In the genomic region with DNA sequence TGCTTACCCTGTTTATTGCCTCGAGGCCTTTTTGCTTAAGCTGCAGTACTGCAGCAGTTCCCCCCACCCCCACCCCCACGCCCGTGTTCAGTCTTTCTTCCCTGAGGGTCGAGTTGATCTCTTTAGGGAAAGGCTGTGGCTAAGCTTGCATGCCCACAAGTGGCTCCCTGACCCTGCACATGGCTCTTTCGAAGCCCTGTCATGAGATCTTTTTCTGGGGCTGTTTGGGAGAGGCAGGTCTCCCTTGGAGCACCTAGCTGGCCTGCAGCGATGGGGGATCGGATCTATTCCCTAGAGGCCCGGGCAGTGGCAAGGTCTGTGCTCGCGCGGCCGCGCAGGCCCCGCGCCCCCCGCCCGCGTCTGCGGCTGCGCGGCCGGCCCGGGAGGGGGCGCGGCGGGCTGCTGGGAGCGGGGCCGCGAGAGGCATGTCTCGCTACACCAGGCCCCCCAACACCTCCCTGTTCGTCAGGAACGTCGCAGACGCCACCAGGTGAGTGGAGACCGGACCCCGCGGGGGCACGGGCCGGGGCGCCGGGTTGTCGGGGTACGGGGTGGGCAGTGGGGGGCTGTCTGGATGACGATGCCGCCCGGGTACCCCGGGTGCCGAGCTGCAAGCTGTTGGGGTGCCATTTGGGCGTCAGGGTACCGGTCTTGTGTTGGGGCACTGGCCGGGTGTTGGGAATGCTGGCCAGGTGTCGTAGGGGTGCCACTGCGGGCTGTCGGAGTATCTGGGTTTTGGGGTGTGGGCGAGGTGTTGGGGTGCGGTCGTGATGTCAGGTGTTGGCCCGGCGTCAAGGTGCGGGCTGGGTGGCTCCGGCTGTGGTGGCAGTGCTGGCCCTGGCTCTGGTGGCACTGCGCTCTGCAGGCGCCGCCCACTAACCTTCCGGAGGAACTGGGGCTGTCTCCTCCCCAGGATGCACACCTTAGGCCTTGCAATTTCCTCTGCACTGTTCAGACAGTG, we compare ENCODE assay signal across 8 mouse cellular contexts. TPM values are rescaled to one million over a fixed set of nuclear protein-coding genes. Genes with fewer than 3 reads are reported as not detected.
A peak's percentile ranks its signal among the peaks of the same experiment; 100 is the strongest.
DNase-seq lines count a peak whose midpoint lies in the region; ATAC-seq and TF ChIP-seq lines count a peak whose summit lies in the region.

A gene (plus strand): TSS at position 111 of the 961 bp plus-strand sequence.

- H3K27me3 ChIP-seq in kidney, adult 2 months (replicated peaks; ENCODE audit: control insufficient read depth, insufficient read depth, low read length): no peaks in the 10 kb centered on the region
- peaks cover 3% of the 10 kb centered on the region; the same call in 1 of the 2 replicates for H3K27me3 ChIP-seq in liver, postnatal 0 days (ENCODE audit: insufficient read depth, low read length)
- H3K27me3 ChIP-seq in neural tube, embryonic 15.5 days (replicated peaks): 0 out of 2 replicates have a peak, but pooled peaks cover 6% of the 10 kb centered on the region

- no peaks in the 10 kb centered on the region; the same call in 1 of the 2 replicates for H3K9me3 ChIP-seq in liver, postnatal 0 days (ENCODE audit: low read length)
- no peaks in the 10 kb centered on the region for H3K9me3 ChIP-seq in neural tube, embryonic 15.5 days (replicated peaks)

- H3K4me3 ChIP-seq in kidney, adult 2 months (ENCODE audit: insufficient read depth, low read depth, low read length): peak within 1 kb of the TSS; percentile 29
- peak within 1 kb of the TSS; percentile 40 for H3K4me3 ChIP-seq in liver, postnatal 0 days (ENCODE audit: low read depth, low read length)
- H3K4me3 ChIP-seq in neural tube, embryonic 15.5 days (replicated peaks): peak within 1 kb of the TSS; percentile 81

- WGBS in kidney, adult 2 months: 6% methylated on average over 65 of the region's 65 CpGs
- WGBS in liver, postnatal 0 days (ENCODE audit: insufficient replicate concordance): 3% methylated on average over 56 of the region's 65 CpGs
- 2% methylated on average over 55 of the region's 65 CpGs for WGBS in neural tube, embryonic 15.5 days

- ATAC-seq in liver, postnatal 0 days: no peak
- peak; percentile 94 for ATAC-seq in neural tube, embryonic 15.5 days (ENCODE audit: low FRiP score)

- TF ChIP-seq CTCF in kidney, adult 2 months (conservative IDR thresholded peaks at IDR 0.05; ENCODE audit: insufficient read depth, insufficient read length, low read depth, low read length): 0 out of 2 replicates have a peak, but pooled peaks have one; percentile 6
- peak; percentile 21; the same call in 1 of the 2 replicates for TF ChIP-seq CTCF in liver, postnatal 0 days (IDR thresholded peaks at IDR 0.05; ENCODE audit: low read depth)

- TF ChIP-seq POLR2A in kidney, adult 2 months (IDR thresholded peaks at IDR 0.05; ENCODE audit: low read depth, low read length): no peak

- no peaks in the 10 kb centered on the region for H3K4me1 ChIP-seq in kidney, adult 2 months (ENCODE audit: control insufficient read depth, insufficient read depth, low read length)
- H3K4me1 ChIP-seq in liver, postnatal 0 days (ENCODE audit: insufficient read depth): peaks cover 8% of the 10 kb centered on the region
- H3K4me1 ChIP-seq in neural tube, embryonic 15.5 days: peaks cover 21% of the 10 kb centered on the region

- no peak within 1 kb of the TSS for H3K27ac ChIP-seq in kidney, adult 2 months (ENCODE audit: insufficient read depth, low read depth, low read length)
- no peak within 1 kb of the TSS for H3K27ac ChIP-seq in liver, postnatal 0 days (ENCODE audit: low read depth)
- peak within 1 kb of the TSS; percentile 94 for H3K27ac ChIP-seq in neural tube, embryonic 15.5 days (replicated peaks)

- peak within 1 kb of the TSS; percentile 82 for H3K4me2 ChIP-seq in liver, postnatal 0 days (ENCODE audit: low read depth, low read length)
- peak within 1 kb of the TSS; percentile 90 for H3K4me2 ChIP-seq in neural tube, embryonic 15.5 days

- H3K9ac ChIP-seq in liver, postnatal 0 days (replicated peaks): peak within 1 kb of the TSS; percentile 18; the same call in 1 of the 2 replicates
- H3K9ac ChIP-seq in neural tube, embryonic 15.5 days (replicated peaks): peak within 1 kb of the TSS; percentile 96

- no peak for TF ChIP-seq EP300 in liver, postnatal 0 days (IDR thresholded peaks at IDR 0.05; ENCODE audit: low read depth)

- H3K36me3 ChIP-seq in kidney, adult 2 months (ENCODE audit: control insufficient read depth, insufficient read depth, low read length): no peaks in the 10 kb centered on the region
- H3K36me3 ChIP-seq in liver, postnatal 0 days (replicated peaks; ENCODE audit: insufficient read depth, low read length): no peaks in the 10 kb centered on the region
- no peaks in the 10 kb centered on the region for H3K36me3 ChIP-seq in neural tube, embryonic 15.5 days

- no peak for DNase-seq in kidney, adult 2 months
- DNase-seq in kidney, adult 9 months: no peak
- DNase-seq in cerebellum, postnatal 10 days: peak; percentile 69 to 74
- peak; percentile 44 to 51 for DNase-seq in frontal cortex, postnatal 36 days (ENCODE audit: low spot score in 2 of 2)
- DNase-seq in kidney, postnatal 4 days: peak; percentile 42 to 57
- no peak for DNase-seq in liver, postnatal 0 days
- peak; percentile 14 to 39 for DNase-seq in thymus, postnatal 10 days (ENCODE audit: low spot score in 2 of 2)

RNA-seq across cellular contexts. Expression of the gene that starts here (rescaled TPM):
- polyA plus RNA-seq in kidney, adult 2 months (2012; rRNA removed): 0.18 and 0.36 TPM in 2 replicates
- 0.04 and 0.08 TPM in 2 replicates for polyA plus RNA-seq in liver, postnatal 0 days (2015; fragmentation: Nextera tagmentation; extraction: Ambion mirVana)
- 70.5 and 74.9 TPM in 2 replicates for polyA plus RNA-seq in neural tube, embryonic 15.5 days (2015; fragmentation: Nextera tagmentation; extraction: Ambion mirVana)

Comparison
In these comparisons a context has a peak if more than half of its experiments do, and no peak if none do; other contexts are left out.
1. RNA of the gene that starts here (polyA plus RNA-seq): 70.5 to 74.9 TPM in neural tube, embryonic 15.5 days; 0.18 to 0.36 TPM in kidney, adult 2 months and 0.04 to 0.08 TPM in liver, postnatal 0 days; every median in the first group is over 10 times any median in the second.
2. DNase-seq: peak in cerebellum, postnatal 10 days (2 of 2), frontal cortex, postnatal 36 days (2 of 2), kidney, postnatal 4 days (2 of 2) and thymus, postnatal 10 days (2 of 2); none in kidney, adult 2 months (single experiment), kidney, adult 9 months (single experiment) and liver, postnatal 0 days (single experiment).
3. H3K4me3 ChIP-seq: peak in every context shown above with its lines; median percentile 81 in neural tube, embryonic 15.5 days; 40 in liver, postnatal 0 days; 29 in kidney, adult 2 months.